Mouse (Mus musculus) liver, embryonic 14.5 days (tissue): Measurements from ENCODE around the gene Crcp.

Source experiments
- CTCF ChIP-seq: IDR thresholded peaks from 2 replicates; pipeline ENCODE4 v1.5.1; 2016; ENCODE audit warnings: antibody characterized with exemption, low read depth, control low read depth
- EP300 ChIP-seq: IDR thresholded peaks from 2 replicates; pipeline ENCODE4 v1.6.1; 2016; ENCODE audit warnings: antibody characterized with exemption, low read depth

DNA sequence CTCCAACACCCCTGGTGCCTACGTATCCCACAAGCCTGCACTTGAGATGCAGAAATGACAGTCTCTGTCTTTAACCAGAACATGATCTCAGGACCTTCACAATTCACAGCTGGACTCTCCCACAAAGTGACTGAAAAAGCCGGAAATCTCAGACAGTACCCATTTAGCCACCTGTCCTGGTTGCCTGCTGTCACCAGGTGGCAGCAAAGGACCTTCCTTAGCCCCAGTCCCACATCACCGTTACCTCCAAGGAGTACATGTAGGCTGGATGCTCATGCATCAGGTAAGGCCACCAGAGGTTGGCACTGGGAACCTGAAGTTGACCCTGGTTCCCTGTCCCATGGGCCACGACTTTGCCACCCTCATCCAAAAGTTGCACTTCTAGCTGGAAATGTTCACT, 30.0 kb upstream of the Crcp start:
- TF ChIP-seq CTCF (peak; percentile 96), EP300 (no peak)
